Mouse (Mus musculus) heart, embryonic 11.5 days (tissue): ENCODE measurements at regions not wholly inside any gene's neighbourhood (a gene's known extent, or its start where the extent isn't known, plus 50 kb on each side); places are given as distances from the start of the nearest gene placed in this dataset.

Source experiments
- ATAC-seq: fragments of 200-750 bp; cut with Nextera tagmentation; replicated peaks from 2 replicates; pipeline ENCODE4 v1.8.0; 2017; ENCODE audit warnings: moderate library complexity; ENCODE audit not compliant: insufficient number of reproducible peaks, low FRiP score, low TSS enrichment
- H3K27ac ChIP-seq: fragments of 300-500 bp; sonication (generic); 2 replicates; pipeline ENCODE4 v1.5.1; 2014; ENCODE audit warnings: mild to moderate bottlenecking, low read depth, low read length
- H3K27me3 ChIP-seq: fragments of 300-500 bp; sonication (generic); 2 replicates; pipeline ENCODE4 v1.6.1; 2014; ENCODE audit warnings: mild to moderate bottlenecking, low read length, mixed read lengths; ENCODE audit not compliant: control insufficient read depth, insufficient read depth
- H3K36me3 ChIP-seq: fragments of 300-500 bp; sonication (generic); 2 replicates; pipeline ENCODE4 v1.6.1; 2014; ENCODE audit warnings: mild to moderate bottlenecking, low read length, moderate library complexity, mixed read lengths; ENCODE audit not compliant: control insufficient read depth, insufficient read depth
- H3K4me1 ChIP-seq: fragments of 300-500 bp; sonication (generic); 2 replicates; pipeline ENCODE4 v1.6.1; 2014; ENCODE audit warnings: low read length; ENCODE audit not compliant: control insufficient read depth, insufficient read depth
- H3K4me2 ChIP-seq: fragments of 300-500 bp; sonication (generic); 2 replicates; pipeline ENCODE4 v1.6.1; 2014; ENCODE audit warnings: mild to moderate bottlenecking, moderate library complexity
- H3K4me3 ChIP-seq: fragments of 300-500 bp; sonication (generic); 2 replicates; pipeline ENCODE4 v1.5.1; 2014; ENCODE audit warnings: low read depth, low read length
- H3K9ac ChIP-seq: fragments of 300-500 bp; sonication (generic); 2 replicates; pipeline ENCODE4 v1.6.1; 2014; ENCODE audit warnings: mild to moderate bottlenecking, low read depth, low read length, moderate library complexity
- H3K9me3 ChIP-seq: fragments of 300-500 bp; sonication (generic); replicated peaks from 2 replicates; pipeline ENCODE4 v1.6.1; 2016; ENCODE audit warnings: low read length; ENCODE audit not compliant: control insufficient read depth
- WGBS: fragments of 180-500 bp; shearing (Covaris S2); extraction: QIAGEN DNeasy Blood & Tissue Kit; methylation state at CpG from one replicate; pipeline ENCODE4 v1.1.7; 2014; ENCODE audit not compliant: insufficient replicate concordance; 5-methylcytosine and 5-hydroxymethylcytosine counted together

- Histone ChIP-seq H3K9me3 (no peaks in the 10 kb centered on the region), H3K27me3 (no peaks in the 10 kb centered on the region), H3K27ac (no peak overlapping the region), H3K4me2 (no peak overlapping the region), H3K36me3 (no peaks in the 10 kb centered on the region), H3K9ac (no peak overlapping the region), H3K4me1 (no peaks in the 10 kb centered on the region), H3K4me3 (no peak overlapping the region)
- WGBS: 82% methylated on average over 4 of the region's 4 CpGs
- ATAC-seq: no peak
Measured at GRCm38 (mm10) chr13:84753751-84754500, 435.3 kb upstream of the Ccnh start.

GRCm38 (mm10) chr13:84754821-84755725, 434.1 kb upstream of the Ccnh start:
- H3K4me2 ChIP-seq: no peak overlapping the region
- ATAC-seq: no peak

GRCm38 (mm10) chr13:84756796-84757335, 432.3 kb upstream of the Ccnh start:
- WGBS: 86% methylated on average over 6 of the region's 6 CpGs
- Histone ChIP-seq H3K4me2 (no peak overlapping the region), H3K4me3 (no peak overlapping the region), H3K36me3 (no peaks in the 10 kb centered on the region), H3K4me1 (no peaks in the 10 kb centered on the region), H3K9me3 (no peaks in the 10 kb centered on the region), H3K27me3 (no peaks in the 10 kb centered on the region), H3K27ac (no peak overlapping the region), H3K9ac (no peak overlapping the region)
- ATAC-seq: no peak

More at GRCm38 (mm10) chr13:84754821-84755725, 434.1 kb upstream of the Ccnh start:
- Histone ChIP-seq H3K4me1 (no peaks in the 10 kb centered on the region), H3K27ac (no peak overlapping the region), H3K4me3 (no peak overlapping the region), H3K9ac (no peak overlapping the region), H3K27me3 (no peaks in the 10 kb centered on the region), H3K9me3 (no peaks in the 10 kb centered on the region), H3K36me3 (no peaks in the 10 kb centered on the region)
- 77% methylated on average over 8 of the region's 8 CpGs for WGBS

DNA sequence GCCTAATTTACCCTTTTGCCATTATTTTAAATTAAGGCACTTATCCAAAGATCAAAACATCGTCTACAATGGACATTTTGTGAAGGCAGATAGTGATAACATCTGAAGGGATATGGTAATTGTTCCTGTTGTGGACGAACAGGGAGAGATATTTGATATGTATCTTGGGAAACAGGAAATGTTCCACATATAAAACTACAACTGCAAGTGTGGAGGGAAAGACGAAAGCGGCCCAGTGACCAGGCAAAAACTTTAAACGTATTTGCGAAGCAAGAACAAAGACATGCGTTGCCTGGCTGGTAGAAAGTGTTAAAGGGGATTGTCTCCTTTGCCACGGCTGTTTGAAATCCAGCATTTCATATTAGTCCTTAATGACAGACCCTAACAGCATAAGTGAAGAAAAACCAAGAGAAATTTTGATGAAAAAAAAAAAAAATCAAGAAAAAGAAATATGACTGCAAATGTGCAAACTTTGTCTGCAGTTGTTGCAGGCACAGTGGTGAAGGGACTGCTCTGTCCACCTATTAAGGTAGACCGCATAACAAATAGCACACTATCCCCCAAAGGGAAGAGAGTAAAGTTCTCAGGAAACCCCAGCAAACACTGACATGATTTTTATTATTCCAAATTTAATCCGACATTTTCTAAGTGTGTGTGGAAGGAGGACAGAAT, 431.2 kb upstream of the Ccnh start:
- ATAC-seq: no peak
- 49% methylated on average over 10 of the region's 10 CpGs for WGBS
- Histone ChIP-seq H3K27me3 (no peaks in the 10 kb centered on the region), H3K36me3 (no peaks in the 10 kb centered on the region), H3K4me1 (no peaks in the 10 kb centered on the region), H3K4me2 (no peak overlapping the region), H3K9ac (no peak overlapping the region), H3K27ac (no peak overlapping the region), H3K9me3 (no peaks in the 10 kb centered on the region), H3K4me3 (no peak overlapping the region)

GRCm38 (mm10) chr13:84758568-84758900, 430.7 kb upstream of the Ccnh start:
- no peaks in the 10 kb centered on the region for H3K27me3 ChIP-seq
- H3K36me3 ChIP-seq: no peaks in the 10 kb centered on the region
- H3K4me2 ChIP-seq: no peak overlapping the region
- ATAC-seq: peak; percentile 59; the same call in 1 of the 2 replicates
- no peaks in the 10 kb centered on the region for H3K4me1 ChIP-seq
- H3K4me3 ChIP-seq: no peak overlapping the region
- H3K9me3 ChIP-seq: no peaks in the 10 kb centered on the region
- no peak overlapping the region for H3K27ac ChIP-seq
- no peak overlapping the region for H3K9ac ChIP-seq
- WGBS: under 1% methylated on average over 6 of the region's 6 CpGs

DNA sequence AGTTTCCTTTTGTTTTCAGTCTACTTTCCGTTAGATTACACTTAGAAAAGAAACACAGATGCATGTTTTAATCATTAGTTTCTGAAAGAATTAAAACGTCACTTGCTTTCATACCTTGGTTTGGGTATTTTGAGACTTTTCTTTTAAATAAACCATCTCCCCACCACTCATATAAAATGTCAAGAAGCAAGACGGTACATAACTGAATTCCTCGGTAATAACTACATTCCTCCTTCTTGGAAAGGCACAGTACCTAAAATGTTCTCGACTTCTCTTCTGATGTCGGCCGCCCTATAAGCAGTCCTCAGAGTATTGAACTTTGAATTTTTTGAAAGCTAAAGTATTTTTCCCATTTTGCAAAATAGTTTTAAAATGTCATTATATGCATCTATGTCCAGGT, 430.1 kb upstream of the Ccnh start:
- H3K36me3 ChIP-seq: no peaks in the 10 kb centered on the region
- no peak overlapping the region for H3K9ac ChIP-seq
- H3K27me3 ChIP-seq: no peaks in the 10 kb centered on the region
- WGBS: 63% methylated on average over 7 of the region's 7 CpGs
- no peak for ATAC-seq
- H3K4me1 ChIP-seq: no peaks in the 10 kb centered on the region
- H3K9me3 ChIP-seq: no peaks in the 10 kb centered on the region
- H3K4me3 ChIP-seq: no peak overlapping the region
- no peak overlapping the region for H3K4me2 ChIP-seq
- no peak overlapping the region for H3K27ac ChIP-seq

DNA sequence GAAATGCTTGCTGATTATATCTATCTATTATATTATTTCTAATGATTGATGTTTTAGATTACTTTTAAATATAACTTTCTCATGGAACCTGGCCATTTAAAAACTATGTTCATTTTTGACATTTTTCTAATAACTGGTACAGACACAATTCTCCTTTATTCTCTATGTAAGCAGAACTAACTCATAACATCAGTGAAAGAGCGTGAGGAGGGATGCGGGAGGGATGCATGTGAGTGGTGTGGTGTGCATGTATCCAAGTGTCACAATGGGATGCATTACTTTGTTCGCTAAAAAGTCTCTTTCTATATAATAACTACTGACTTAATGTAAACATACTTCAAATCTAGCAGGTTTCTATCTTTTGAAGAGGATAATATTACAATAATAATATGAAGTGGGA, 428.7 kb upstream of the Ccnh start:
- H3K27me3 ChIP-seq: no peaks in the 10 kb centered on the region
- no peak for ATAC-seq

GRCm38 (mm10) chr13:84760978-84761377, 428.2 kb upstream of the Ccnh start:
- Histone ChIP-seq H3K36me3 (no peaks in the 10 kb centered on the region), H3K4me1 (no peaks in the 10 kb centered on the region), H3K9me3 (no peaks in the 10 kb centered on the region), H3K4me3 (no peak overlapping the region), H3K9ac (no peak overlapping the region), H3K27me3 (no peaks in the 10 kb centered on the region), H3K27ac (no peak overlapping the region), H3K4me2 (no peak overlapping the region)
- ATAC-seq: no peak
- WGBS: 55% methylated on average over 8 of the region's 8 CpGs

More for the DNA sequence above, 428.7 kb upstream of the Ccnh start:
- Histone ChIP-seq H3K4me2 (no peak overlapping the region), H3K9ac (no peak overlapping the region), H3K36me3 (no peaks in the 10 kb centered on the region), H3K9me3 (no peaks in the 10 kb centered on the region), H3K4me1 (no peaks in the 10 kb centered on the region), H3K4me3 (no peak overlapping the region), H3K27ac (no peak overlapping the region)
- WGBS: 66% methylated on average over 3 of the region's 3 CpGs
